Mouse (Mus musculus): ENCODE measurements around the gene Grk3. TPM values are rescaled to one million over a fixed set of nuclear protein-coding genes. Genes with fewer than 3 reads are reported as not detected.

Gene Grk3
- polyA plus RNA-seq, 1 experiment from 2014 or later: 4.9 TPM

DNA sequence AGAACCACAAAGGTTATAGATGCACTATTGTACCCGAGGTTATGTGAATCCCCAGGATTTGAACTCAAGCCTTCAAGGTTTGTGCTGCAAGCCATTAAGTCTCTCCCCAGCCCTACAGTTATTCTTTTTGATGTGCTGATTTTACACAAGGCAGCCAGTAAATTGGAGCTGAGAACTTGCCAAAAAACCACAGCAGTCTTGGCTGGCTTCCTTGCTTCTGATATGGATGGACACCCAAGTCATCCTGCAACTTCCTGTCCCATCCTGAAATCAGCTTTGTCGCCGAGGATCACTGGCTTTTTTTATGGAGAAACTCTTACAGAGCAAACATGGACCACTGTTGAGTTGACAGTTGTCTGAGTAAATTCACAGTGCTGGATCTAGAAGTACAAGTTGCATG lies 14.5 kb upstream of the Grk3 start:
- no peak for DNase-seq (ENCODE audit: low spot score)
- Histone ChIP-seq H3K4me1 (replicated peaks; ENCODE audit: control insufficient read depth, insufficient read depth) (no peaks in the 10 kb centered on the region), H3K4me3 (ENCODE audit: low read depth, low read length) (no peak overlapping the region), H3K27ac (replicated peaks) (no peak overlapping the region), H3K9ac (ENCODE audit: low read length) (no peak overlapping the region), H3K27me3 (ENCODE audit: control insufficient read depth, insufficient read depth, low read length) (no peaks in the 10 kb centered on the region), H3K36me3 (ENCODE audit: control insufficient read depth, insufficient read depth, low read length) (no peaks in the 10 kb centered on the region), H3K4me2 (replicated peaks; ENCODE audit: low read depth) (no peak overlapping the region), H3K9me3 (ENCODE audit: control insufficient read depth, low read length) (no peaks in the 10 kb centered on the region)
- WGBS: 54% methylated on average over 3 of the region's 3 CpGs
- no peak for TF ChIP-seq CTCF (IDR thresholded peaks at IDR 0.05; ENCODE audit: low read depth)
- TF ChIP-seq EP300 (optimal IDR thresholded peaks at IDR 0.05): no peak
- ATAC-seq (ENCODE audit: low FRiP score, low TSS enrichment): no peak

DNA sequence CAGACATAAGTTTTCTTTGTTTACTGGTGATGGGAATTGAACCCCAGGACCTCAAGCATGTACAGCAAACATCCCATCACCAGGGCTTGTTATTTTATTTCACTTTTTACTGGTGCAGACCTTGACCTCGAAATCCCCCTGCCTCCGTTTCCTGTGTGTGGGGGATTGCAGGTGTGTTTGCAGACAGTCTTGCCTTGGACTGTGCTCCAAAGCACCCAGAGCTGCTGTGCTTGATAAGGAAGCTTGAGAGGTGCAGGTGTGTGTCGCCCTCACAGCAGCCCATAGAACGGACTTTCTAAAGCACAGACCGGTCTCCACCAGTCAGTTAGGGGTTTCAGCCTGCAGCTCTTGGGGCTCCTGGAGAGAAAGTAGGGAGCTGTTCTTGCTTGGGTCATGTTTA lies 11.1 kb upstream of the Grk3 start:
- no peak overlapping the region for H3K4me2 ChIP-seq (replicated peaks; ENCODE audit: low read depth)
- TF ChIP-seq EP300 (optimal IDR thresholded peaks at IDR 0.05) (no peak), CTCF (IDR thresholded peaks at IDR 0.05; ENCODE audit: low read depth) (no peak)
- DNase-seq (ENCODE audit: low spot score): no peak
- 44% methylated on average over 5 of the region's 5 CpGs for WGBS
- no peak overlapping the region for H3K27ac ChIP-seq (replicated peaks)
- no peaks in the 10 kb centered on the region for H3K9me3 ChIP-seq (ENCODE audit: control insufficient read depth, low read length)
- H3K4me3 ChIP-seq (ENCODE audit: low read depth, low read length): no peak overlapping the region
- no peaks in the 10 kb centered on the region for H3K27me3 ChIP-seq (ENCODE audit: control insufficient read depth, insufficient read depth, low read length)
- H3K4me1 ChIP-seq (replicated peaks; ENCODE audit: control insufficient read depth, insufficient read depth): no peaks in the 10 kb centered on the region
- no peaks in the 10 kb centered on the region for H3K36me3 ChIP-seq (ENCODE audit: control insufficient read depth, insufficient read depth, low read length)
- H3K9ac ChIP-seq (ENCODE audit: low read length): no peak overlapping the region
- no peak for ATAC-seq (ENCODE audit: low FRiP score, low TSS enrichment)

DNA sequence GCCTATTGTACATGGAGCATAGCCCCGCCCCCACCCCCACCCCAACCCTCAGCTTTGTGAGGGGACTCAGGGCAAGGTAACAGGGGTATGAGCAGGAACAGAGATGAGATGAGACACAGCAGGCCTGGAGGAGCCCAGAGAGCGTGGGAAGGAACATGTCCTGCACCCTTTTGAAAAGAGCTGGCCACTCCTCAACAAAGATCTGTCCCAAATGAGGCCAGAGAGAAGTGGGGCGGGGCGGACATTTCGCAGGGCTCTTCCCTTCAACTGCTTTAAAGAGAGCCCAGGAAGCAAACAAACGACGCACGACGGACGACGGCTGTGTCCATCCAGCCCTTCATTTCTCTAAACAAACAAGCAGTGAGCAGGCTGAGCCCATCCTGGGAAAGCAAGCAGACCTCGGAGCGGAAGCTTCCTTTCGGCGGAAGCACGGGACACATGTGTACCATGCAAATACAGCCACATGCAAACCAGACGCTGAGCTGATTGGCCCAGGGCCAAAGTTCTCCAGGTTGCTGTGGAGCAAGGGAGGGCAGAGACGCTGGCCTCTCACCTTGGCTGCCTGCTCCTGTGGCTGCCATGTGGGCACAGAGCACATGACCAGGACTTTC lies 8.7 kb upstream of the Grk3 start:
- TF ChIP-seq CTCF (IDR thresholded peaks at IDR 0.05; ENCODE audit: low read depth) (no peak), EP300 (optimal IDR thresholded peaks at IDR 0.05) (no peak)
- ATAC-seq (ENCODE audit: low FRiP score, low TSS enrichment) (peak; percentile 96), DNase-seq (ENCODE audit: low spot score) (peak; percentile 95)
- Histone ChIP-seq H3K27me3 (ENCODE audit: control insufficient read depth, insufficient read depth, low read length) (no peaks in the 10 kb centered on the region), H3K4me3 (ENCODE audit: low read depth, low read length) (peak overlapping the region; percentile 16; the same call in 1 of the 2 replicates), H3K4me2 (replicated peaks; ENCODE audit: low read depth) (peak overlapping the region; percentile 32; the same call in 1 of the 2 replicates), H3K27ac (replicated peaks) (peak overlapping the region; percentile 80), H3K36me3 (ENCODE audit: control insufficient read depth, insufficient read depth, low read length) (no peaks in the 10 kb centered on the region), H3K9me3 (ENCODE audit: control insufficient read depth, low read length) (no peaks in the 10 kb centered on the region), H3K4me1 (replicated peaks; ENCODE audit: control insufficient read depth, insufficient read depth) (no peaks in the 10 kb centered on the region), H3K9ac (ENCODE audit: low read length) (no peak overlapping the region; the same call in 1 of the 2 replicates)
- 7% methylated on average over 18 of the region's 18 CpGs for WGBS

DNA sequence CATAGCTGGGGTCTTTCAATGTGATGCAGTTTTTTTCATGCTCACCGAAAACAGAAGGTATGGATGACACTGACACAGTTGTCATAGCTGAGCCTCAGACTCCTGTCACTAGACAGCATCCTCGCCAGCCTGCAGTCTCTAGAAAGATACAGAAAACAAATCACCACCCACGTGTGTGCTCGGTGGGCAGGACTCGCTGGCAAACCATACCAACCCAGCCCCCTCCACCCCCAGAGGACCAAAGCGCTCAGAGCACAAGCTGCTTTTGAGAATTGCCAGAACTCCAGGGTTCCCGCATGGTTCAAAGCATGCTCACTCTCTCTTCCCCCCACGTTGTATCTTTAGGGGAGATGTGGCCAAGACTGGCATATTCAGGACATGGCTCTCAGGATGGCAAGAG lies 2.6 kb upstream of the Grk3 start:
- Histone ChIP-seq H3K27me3 (ENCODE audit: control insufficient read depth, insufficient read depth, low read length) (no peaks in the 10 kb centered on the region), H3K9ac (ENCODE audit: low read length) (no peak overlapping the region), H3K4me1 (replicated peaks; ENCODE audit: control insufficient read depth, insufficient read depth) (peaks cover 6% of the 10 kb centered on the region; the same call in 1 of the 2 replicates), H3K27ac (replicated peaks) (no peak overlapping the region), H3K4me2 (replicated peaks; ENCODE audit: low read depth) (no peak overlapping the region), H3K9me3 (ENCODE audit: control insufficient read depth, low read length) (no peaks in the 10 kb centered on the region), H3K36me3 (ENCODE audit: control insufficient read depth, insufficient read depth, low read length) (no peaks in the 10 kb centered on the region), H3K4me3 (ENCODE audit: low read depth, low read length) (no peak overlapping the region)
- 51% methylated on average over 8 of the region's 8 CpGs for whole genome bisulfite sequencing
- no peak for ATAC-seq (ENCODE audit: low FRiP score, low TSS enrichment)
- no peak for DNase-seq (ENCODE audit: low spot score)
- no peak for TF ChIP-seq EP300 (optimal IDR thresholded peaks at IDR 0.05)

DNA sequence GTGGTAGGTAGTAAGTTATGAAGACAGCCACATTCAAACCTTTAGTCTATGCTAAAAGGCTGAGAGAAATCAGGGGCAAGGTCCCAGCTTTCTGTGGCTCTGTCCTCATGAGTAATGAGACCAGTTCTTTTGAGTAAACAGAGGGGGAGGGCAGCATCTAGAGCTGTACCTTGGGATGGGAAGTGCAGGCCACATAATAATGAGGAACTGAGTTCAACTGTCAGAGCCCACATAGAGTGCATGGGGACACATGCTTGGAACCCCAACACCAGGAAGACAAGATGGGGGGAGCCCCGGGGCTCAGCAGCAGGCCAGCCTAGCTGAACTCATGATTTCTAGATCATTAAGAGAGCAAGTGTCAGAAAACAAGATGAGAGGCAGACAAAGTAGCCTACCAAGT lies 1.4 kb upstream of the Grk3 start:
- ATAC-seq (ENCODE audit: low FRiP score, low TSS enrichment): no peak
- TF ChIP-seq CTCF (IDR thresholded peaks at IDR 0.05; ENCODE audit: low read depth) (no peak), EP300 (optimal IDR thresholded peaks at IDR 0.05) (no peak)
- H3K9ac ChIP-seq (ENCODE audit: low read length): no peak overlapping the region

DNA sequence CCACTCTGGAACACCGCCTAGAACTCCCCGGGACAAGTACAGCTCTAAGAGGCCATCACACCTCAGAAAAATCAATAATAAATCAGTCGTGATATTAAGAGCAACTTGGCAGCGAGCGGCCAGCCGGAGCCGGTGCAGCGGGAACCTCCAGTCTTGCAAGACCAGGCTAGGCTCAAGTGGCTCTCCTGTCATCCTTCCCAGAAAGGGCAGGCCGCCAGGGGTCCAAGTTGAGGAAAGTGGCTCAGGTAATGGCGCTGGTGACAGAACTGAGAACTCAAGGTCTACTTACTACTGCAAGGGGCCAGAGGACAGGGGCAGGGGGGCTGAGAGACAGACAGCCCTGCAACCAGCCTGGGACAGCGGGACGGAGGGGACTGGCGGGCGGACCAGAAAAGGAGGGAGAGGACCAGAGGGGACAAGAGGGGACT lies 769 bp downstream of the Grk3 start:
- peak overlapping the region; percentile 79 for H3K27ac ChIP-seq (replicated peaks)
- TF ChIP-seq CTCF (IDR thresholded peaks at IDR 0.05; ENCODE audit: low read depth) (no peak), EP300 (optimal IDR thresholded peaks at IDR 0.05) (no peak)
- H3K27me3 ChIP-seq (ENCODE audit: control insufficient read depth, insufficient read depth, low read length): no peaks in the 10 kb centered on the region
- peak overlapping the region; percentile 79 for H3K9ac ChIP-seq (ENCODE audit: low read length)
- no peaks in the 10 kb centered on the region for H3K9me3 ChIP-seq (ENCODE audit: control insufficient read depth, low read length)
- H3K36me3 ChIP-seq (ENCODE audit: control insufficient read depth, insufficient read depth, low read length): no peaks in the 10 kb centered on the region
- peaks cover 6% of the 10 kb centered on the region; the same call in 1 of the 2 replicates for H3K4me1 ChIP-seq (replicated peaks; ENCODE audit: control insufficient read depth, insufficient read depth)
- peak overlapping the region; percentile 61 for H3K4me3 ChIP-seq (ENCODE audit: low read depth, low read length)
- 1% methylated on average over 12 of the region's 14 CpGs for WGBS
- peak; percentile 33 for ATAC-seq (ENCODE audit: low FRiP score, low TSS enrichment)
- DNase-seq (ENCODE audit: low spot score): peak; percentile 65
- peak overlapping the region; percentile 78 for H3K4me2 ChIP-seq (replicated peaks; ENCODE audit: low read depth)

More for the DNA sequence above, 1.4 kb upstream of the Grk3 start:
- no peak overlapping the region for H3K27ac ChIP-seq (replicated peaks)
- peaks cover 6% of the 10 kb centered on the region; the same call in 1 of the 2 replicates for H3K4me1 ChIP-seq (replicated peaks; ENCODE audit: control insufficient read depth, insufficient read depth)
- 89% methylated on average over 1 of the region's 1 CpGs for WGBS
- no peaks in the 10 kb centered on the region for H3K36me3 ChIP-seq (ENCODE audit: control insufficient read depth, insufficient read depth, low read length)
- H3K27me3 ChIP-seq (ENCODE audit: control insufficient read depth, insufficient read depth, low read length): no peaks in the 10 kb centered on the region
- H3K4me3 ChIP-seq (ENCODE audit: low read depth, low read length): no peak overlapping the region
- no peaks in the 10 kb centered on the region for H3K9me3 ChIP-seq (ENCODE audit: control insufficient read depth, low read length)
- no peak for DNase-seq (ENCODE audit: low spot score)
- H3K4me2 ChIP-seq (replicated peaks; ENCODE audit: low read depth): no peak overlapping the region
